Mouse (Mus musculus): ENCODE data around the gene Cenpn.

Cenpn gene

GRCm38 (mm10) chr8:116942284-116943058 lies 20.9 kb downstream of the Cenpn start:
- no peak for DNase-seq (ENCODE audit: low spot score)

DNA sequence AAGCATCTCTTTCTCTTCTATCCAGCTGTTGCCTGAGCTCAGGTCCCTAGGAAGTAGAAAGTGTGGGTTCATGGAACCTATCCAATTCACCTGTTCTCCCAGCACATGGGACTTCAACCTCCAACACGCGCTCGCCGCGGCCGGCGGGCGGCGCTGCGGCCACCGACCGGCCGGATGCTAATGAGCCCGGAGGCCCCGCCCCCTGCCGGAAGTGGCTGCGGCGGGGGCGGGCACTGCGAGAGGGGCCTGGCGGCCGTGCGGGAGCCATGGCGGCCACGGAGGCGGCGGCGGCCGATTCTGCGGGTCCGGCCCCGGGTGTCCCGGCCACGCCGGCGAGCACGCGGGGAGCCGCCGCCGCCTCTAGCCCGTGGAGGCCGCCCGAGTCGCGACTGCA lies 21.6 kb downstream of the Cenpn start, which contains the start of gene Atmin:
TSS of gene Atmin (plus strand) at position 233 of the 394 bp plus-strand sequence.
- DNase-seq (ENCODE audit: low spot score), result peak; percentile 80

DNA sequence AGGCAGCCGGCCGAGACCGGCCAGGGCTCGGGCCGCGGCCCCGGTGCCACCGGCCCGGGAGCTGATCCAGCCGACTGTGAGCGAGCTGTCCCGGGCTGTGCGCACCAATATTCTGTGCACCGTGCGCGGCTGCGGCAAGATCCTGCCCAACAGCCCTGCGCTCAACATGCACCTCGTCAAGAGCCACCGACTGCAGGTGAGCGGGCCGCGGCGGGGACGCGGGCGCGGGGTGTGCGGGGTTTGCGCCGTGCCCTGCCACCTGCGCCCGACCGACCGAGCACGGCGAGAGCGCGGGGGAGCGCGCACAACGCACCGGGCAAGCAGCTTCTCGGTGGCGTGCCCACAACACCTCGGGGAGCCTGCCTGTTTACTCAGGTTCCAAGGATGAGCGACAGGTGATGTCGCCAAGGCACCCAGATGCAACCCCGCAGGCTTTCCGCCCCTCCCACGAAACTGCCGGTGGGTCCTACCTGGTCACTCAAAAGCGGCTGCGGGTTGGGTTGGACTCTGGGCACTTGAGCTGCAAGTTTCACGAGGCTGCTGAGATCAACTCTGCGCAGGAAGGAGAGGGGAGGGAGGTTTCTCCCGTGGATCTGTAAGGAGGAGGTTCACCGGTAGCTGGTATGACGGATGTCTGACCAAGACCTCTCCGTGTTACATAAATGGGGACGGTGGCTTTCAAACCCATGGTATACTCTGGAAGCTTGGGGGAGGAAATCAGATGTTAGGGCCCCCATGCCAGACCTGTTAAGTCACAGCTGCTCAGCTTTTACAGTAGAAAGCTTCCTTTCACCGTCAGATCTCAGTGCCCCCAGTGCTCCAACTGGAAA lies 22.2 kb downstream of the Cenpn start:
- no peak for DNase-seq (ENCODE audit: low spot score)

DNA sequence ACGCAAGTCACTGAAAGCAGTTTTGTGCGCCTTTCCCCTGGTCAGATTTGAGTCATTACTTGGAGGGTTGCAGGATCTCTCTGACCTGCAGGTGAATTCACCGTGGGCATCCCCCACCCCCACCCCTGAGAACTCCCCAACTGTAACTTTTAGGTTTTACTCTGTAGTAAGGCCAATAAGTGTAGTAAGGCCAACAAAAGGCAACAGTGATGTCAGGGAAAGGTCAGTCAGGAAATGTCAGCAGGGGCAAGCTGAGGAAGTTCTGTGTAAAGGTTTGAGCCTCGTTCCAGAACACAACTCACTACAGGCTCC lies 22.8 kb downstream of the Cenpn start:
- no peak for DNase-seq (ENCODE audit: low spot score)

GRCm38 (mm10) chr8:116945169-116945910 lies 23.8 kb downstream of the Cenpn start:
- no peak for DNase-seq (ENCODE audit: low spot score)

- DNase-seq (ENCODE audit: low spot score), result no peak
These were observed 24.8 kb downstream of the Cenpn start for GRCm38 (mm10) chr8:116946268-116946838.

DNA sequence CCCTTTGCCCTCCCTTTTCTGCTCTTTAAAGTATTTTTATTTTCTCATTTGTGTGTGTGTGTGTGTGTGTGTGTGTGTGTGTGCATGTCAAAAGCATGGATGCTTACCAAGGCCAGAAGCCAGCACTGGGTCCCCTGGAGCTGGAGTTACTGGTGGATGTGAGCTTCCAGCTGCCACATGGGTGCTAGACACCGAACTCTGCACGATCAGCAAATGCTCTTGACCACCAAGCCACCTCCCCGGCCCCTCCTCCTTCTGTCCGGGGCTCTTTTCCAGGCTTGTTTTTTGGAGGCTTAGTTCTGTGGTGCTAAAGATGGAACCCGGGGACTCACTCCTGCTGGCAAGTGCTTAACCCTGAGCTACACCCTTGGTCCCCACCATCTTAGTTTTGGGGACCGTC lies 25.3 kb downstream of the Cenpn start:
- no peak for DNase-seq (ENCODE audit: low spot score)

DNA sequence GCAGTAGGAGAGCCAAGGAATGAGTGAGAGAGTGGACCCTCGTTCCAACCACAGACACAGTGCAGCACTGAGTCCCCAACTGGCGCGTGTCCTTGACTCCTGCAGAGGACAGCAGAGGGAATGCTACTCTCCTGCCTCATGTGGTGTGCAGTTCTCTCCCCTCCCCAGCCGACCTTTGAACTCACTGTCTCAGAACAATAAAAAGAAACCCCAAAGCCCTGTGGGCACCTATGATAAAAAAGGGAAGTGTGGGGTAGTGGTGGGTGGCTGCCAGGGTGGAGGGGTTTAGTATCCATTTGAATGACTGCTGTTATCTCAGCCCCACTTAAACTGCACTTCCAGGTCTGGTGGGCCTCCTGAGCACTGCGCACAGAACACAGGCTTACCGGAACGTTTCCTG lies 26.1 kb downstream of the Cenpn start:
- no peak for DNase-seq (ENCODE audit: low spot score)

DNA sequence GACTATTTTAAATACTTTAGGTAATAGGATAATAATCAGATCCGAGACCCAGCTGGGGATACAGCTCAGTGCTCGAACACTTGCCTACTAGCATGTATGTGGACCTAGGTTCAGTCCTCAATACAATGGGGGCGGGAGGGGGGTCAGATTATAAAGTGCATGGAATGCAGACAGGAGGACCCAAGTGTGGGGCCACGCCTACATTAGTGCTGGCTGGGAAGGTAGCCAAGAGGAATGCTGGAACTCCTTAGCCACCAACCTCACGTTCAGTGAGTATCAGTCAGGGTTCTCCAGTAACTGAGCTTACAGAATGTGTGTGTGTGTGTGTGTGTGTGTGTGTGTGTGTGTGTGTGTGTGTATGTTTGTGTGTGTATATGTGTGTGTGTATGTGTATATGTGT lies 29.8 kb downstream of the Cenpn start:
- DNase-seq (ENCODE audit: low spot score), result no peak

DNA sequence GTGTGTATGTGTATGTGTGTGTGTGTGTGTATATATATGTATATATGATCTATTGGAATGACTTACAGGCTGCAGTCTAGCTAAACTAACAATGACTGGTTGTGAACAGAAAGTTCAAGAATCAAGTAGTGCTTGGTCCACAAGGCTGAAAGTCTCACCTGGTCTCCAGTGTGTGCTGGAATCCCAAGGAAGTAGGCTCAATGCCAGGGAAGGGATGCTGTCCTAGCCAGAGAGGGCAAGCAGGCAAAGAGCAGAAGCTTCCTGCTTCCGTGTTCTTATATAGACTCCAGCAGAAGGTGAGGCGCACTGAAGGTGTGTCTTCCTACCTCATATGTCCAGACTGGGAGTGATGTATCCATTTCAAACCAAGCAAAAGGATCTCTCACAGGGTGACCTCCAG lies 30.2 kb downstream of the Cenpn start:
- DNase-seq (ENCODE audit: low spot score), result no peak

- DNase-seq (ENCODE audit: low spot score), result no peak
These were observed 30.9 kb downstream of the Cenpn start for GRCm38 (mm10) chr8:116952428-116952827.

DNA sequence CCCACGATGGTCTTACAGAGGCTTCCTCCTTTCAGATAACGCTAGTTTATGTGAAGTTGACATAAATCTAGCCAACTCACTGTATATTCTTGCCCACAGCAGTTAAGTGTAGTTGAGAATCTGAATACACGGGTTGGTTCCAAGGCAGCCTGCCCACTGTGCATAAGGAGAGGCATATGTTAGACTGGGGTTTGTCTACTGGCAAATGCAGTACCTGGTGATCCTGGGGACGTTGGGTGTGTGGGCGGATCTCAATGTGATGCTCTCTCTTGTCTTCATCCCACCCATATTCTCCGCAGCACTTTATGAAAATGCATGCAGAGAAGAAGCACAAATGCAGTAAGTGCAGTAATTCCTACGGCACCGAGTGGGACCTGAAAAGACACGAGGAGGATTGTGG lies 32.9 kb downstream of the Cenpn start:
- DNase-seq (ENCODE audit: low spot score), result no peak

GRCm38 (mm10) chr8:116969531-116969930 lies 48.0 kb downstream of the Cenpn start:
- DNase-seq (ENCODE audit: low spot score), result no peak

GRCm38 (mm10) chr8:116975066-116975465 lies 53.5 kb downstream of the Cenpn start:
- DNase-seq (ENCODE audit: low spot score), result no peak

GRCm38 (mm10) chr8:116975606-116976005 lies 54.1 kb downstream of the Cenpn start:
- no peak for DNase-seq (ENCODE audit: low spot score)

GRCm38 (mm10) chr8:116978052-116978451 lies 56.5 kb downstream of the Cenpn start:
- no peak for DNase-seq (ENCODE audit: low spot score)

- DNase-seq (ENCODE audit: low spot score), result peak; percentile 95
These were observed 57.2 kb downstream of the Cenpn start, which contains the start of gene 1700030J22Rik for GRCm38 (mm10) chr8:116978631-116979256. TSS of gene 1700030J22Rik (minus strand) at chr8:116978959.

GRCm38 (mm10) chr8:116980117-116980516 lies 58.6 kb downstream of the Cenpn start:
- peak; percentile 55 for DNase-seq (ENCODE audit: low spot score)

- no peak for DNase-seq (ENCODE audit: low spot score)
These were observed 68.3 kb downstream of the Cenpn start for GRCm38 (mm10) chr8:116989842-116990241.
